Mouse (Mus musculus): ENCODE measurements around the gene Ntn4.

DNA sequence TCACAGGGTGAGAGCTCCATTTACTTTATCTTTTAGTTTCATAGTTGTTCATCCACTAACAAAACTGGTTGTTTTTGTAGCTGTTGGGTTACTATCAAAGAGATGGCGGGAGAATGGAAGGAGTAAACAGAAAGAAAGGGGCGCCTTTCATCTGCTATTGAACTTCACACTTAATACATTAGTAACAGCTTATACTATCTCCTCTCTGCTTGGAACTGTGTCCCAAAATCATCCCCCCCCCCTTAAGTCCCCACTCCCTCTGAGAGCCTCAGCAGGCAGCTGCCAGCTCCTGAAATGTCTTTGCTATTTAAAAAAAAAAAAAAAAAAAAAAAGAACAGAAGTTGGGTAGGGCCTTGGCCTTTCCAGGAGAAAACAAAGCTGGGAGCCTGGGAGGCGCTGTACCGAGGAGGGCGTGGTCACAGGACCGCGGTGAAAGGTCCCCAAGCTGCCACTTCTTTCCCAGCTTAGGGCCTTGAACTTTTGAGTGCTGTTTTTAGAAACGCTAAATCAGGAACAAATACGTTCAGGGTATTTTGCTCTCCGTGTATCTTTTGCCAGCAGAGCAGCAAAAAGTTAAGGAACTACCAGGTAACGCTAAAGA lies 83.6 kb downstream of the Ntn4 start:
- TF ChIP-seq CTCF (IDR thresholded peaks at IDR 0.05; ENCODE audit: control insufficient read depth, insufficient read depth, insufficient read length): no peak
- TF ChIP-seq CEBPB (IDR thresholded peaks at IDR 0.05; ENCODE audit: low read depth): no peak
- no peak for TF ChIP-seq MYOD1 (IDR thresholded peaks at IDR 0.05; ENCODE audit: control insufficient read depth, insufficient read length, low read depth)
- no peak for TF ChIP-seq MAX (IDR thresholded peaks at IDR 0.05)
